Mouse (Mus musculus) ES-Bruce4 (cell line): ENCODE measurements around the gene Sel1l. TPM values are rescaled to one million over a fixed set of nuclear protein-coding genes. Genes with fewer than 3 reads are reported as not detected.

Experiments used
- H3K27ac ChIP-seq: 2 replicates; pipeline ENCODE4 v1.5.1; 2012; ENCODE audit warnings: low read length, inconsistent platforms; ENCODE audit not compliant: insufficient read depth
- H3K27me3 ChIP-seq: 2 replicates; pipeline ENCODE4 v1.6.1; 2012; ENCODE audit warnings: mild to moderate bottlenecking, low read length, inconsistent platforms; ENCODE audit not compliant: control insufficient read depth, poor library complexity, insufficient read depth, severe bottlenecking
- H3K36me3 ChIP-seq: 2 replicates; pipeline ENCODE4 v1.6.1; 2012; ENCODE audit warnings: inconsistent platforms, mild to moderate bottlenecking, low read length, moderate library complexity; ENCODE audit not compliant: control insufficient read depth, poor library complexity, insufficient read depth, severe bottlenecking
- H3K4me1 ChIP-seq: one replicate; pipeline ENCODE4 v1.8.1; 2011; ENCODE audit warnings: low read length; ENCODE audit not compliant: control insufficient read depth, insufficient read depth
- H3K4me3 ChIP-seq: 2 replicates; pipeline ENCODE4 v1.5.1; 2011; ENCODE audit warnings: low read depth, mild to moderate bottlenecking, low read length
- H3K9ac ChIP-seq: 2 replicates; pipeline ENCODE4 v1.6.1; 2012; ENCODE audit warnings: low read depth, mild to moderate bottlenecking, inconsistent platforms; ENCODE audit not compliant: poor library complexity, severe bottlenecking
- H3K9me3 ChIP-seq: replicated peaks from 2 replicates; pipeline ENCODE4 v1.6.1; 2012; ENCODE audit warnings: mild to moderate bottlenecking, low read length, inconsistent platforms; ENCODE audit not compliant: control insufficient read depth, poor library complexity, insufficient read depth, severe bottlenecking
- CTCF ChIP-seq: IDR thresholded peaks from one replicate; pipeline ENCODE4 v1.8.1; 2011; ENCODE audit warnings: low read depth, low read length
- EP300 ChIP-seq: IDR thresholded peaks from 2 replicates; pipeline ENCODE4 v1.6.1; 2011; ENCODE audit warnings: low read depth, low read length; ENCODE audit not compliant: insufficient read depth
- POLR2A ChIP-seq: IDR thresholded peaks from one replicate; pipeline ENCODE4 v1.8.1; 2011; ENCODE audit warnings: low read length; ENCODE audit not compliant: insufficient read depth
- polyA plus RNA-seq: library from polyadenylated mRNA; stranded (reverse); fragments of >200 nt; gene quantifications from 2 replicates; pipeline ENCODE4 v1.2.4, GENCODE M21; 2011; ENCODE audit warnings: low read depth; ENCODE audit not compliant: missing spikeins, insufficient read depth, insufficient read length

Sel1l gene
- polyA plus RNA-seq, 1 experiment: 44.3 TPM

GRCm38 (mm10) chr12:91844542-91844941 is 4.4 kb downstream of the Sel1l start:
- TF ChIP-seq CTCF (no peak), EP300 (no peak), POLR2A (no peak)
- Histone ChIP-seq H3K4me1 (no peaks in the 10 kb centered on the region), H3K9ac (no peak overlapping the region), H3K36me3 (peaks cover 9% of the 10 kb centered on the region; the same call in 1 of the 2 replicates), H3K4me3 (no peak overlapping the region), H3K9me3 (no peaks in the 10 kb centered on the region), H3K27ac (no peak overlapping the region), H3K27me3 (no peaks in the 10 kb centered on the region)

DNA sequence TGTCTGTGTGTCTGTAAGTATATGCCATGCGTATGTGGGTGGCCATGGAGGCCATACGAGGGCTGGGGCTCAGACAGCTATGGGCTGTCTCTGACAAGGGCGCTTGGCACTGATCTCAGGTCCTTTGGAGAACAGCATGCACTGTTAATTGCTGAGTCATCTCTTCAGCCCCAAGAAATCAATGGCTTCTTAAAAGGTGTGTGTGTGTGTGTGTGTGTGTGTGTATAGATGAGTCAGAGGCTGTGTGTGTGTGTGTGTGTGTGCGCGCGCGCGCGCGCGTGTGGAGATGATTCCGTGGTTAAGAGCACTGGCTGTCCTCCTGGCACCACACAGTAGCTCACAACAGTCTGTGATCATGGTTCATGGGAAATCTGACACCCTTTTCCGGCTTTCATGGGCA is 5.1 kb downstream of the Sel1l start:
- no peaks in the 10 kb centered on the region for H3K27me3 ChIP-seq

DNA sequence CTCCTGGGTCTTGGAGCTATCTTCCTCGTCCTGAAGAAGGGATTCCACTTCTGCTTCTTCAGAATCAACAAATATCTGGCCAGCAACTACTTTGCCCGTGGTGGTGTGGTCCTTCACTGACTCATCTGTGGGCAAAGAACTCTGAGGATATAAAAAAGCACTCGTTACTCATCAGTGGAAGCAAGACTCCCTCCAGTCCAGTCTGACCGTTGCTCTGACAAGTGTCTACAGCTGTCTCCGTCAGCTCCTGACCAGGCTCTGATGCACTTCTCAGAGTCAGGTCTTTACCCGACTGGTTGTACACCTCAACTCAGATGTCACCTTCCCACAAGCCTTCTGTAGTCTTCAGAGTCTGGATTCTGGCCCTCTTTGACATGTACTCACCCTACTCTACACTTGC is 7.2 kb downstream of the Sel1l start:
- TF ChIP-seq EP300 (no peak), CTCF (no peak), POLR2A (no peak)
- H3K4me1 ChIP-seq: no peaks in the 10 kb centered on the region
- no peaks in the 10 kb centered on the region for H3K27me3 ChIP-seq
- H3K9ac ChIP-seq: no peak overlapping the region
- no peaks in the 10 kb centered on the region for H3K9me3 ChIP-seq
- H3K36me3 ChIP-seq: peaks cover 11% of the 10 kb centered on the region; the same call in 1 of the 2 replicates
- no peak overlapping the region for H3K27ac ChIP-seq
- H3K4me3 ChIP-seq: no peak overlapping the region

More for the DNA sequence above, 5.1 kb downstream of the Sel1l start:
- H3K4me3 ChIP-seq: no peak overlapping the region
- no peak for TF ChIP-seq POLR2A
- TF ChIP-seq CTCF: no peak
- no peak for TF ChIP-seq EP300
- no peak overlapping the region for H3K27ac ChIP-seq
- H3K36me3 ChIP-seq: peaks cover 9% of the 10 kb centered on the region; the same call in 1 of the 2 replicates
- H3K4me1 ChIP-seq: no peaks in the 10 kb centered on the region
- H3K9ac ChIP-seq: no peak overlapping the region
- no peaks in the 10 kb centered on the region for H3K9me3 ChIP-seq

- TF ChIP-seq CTCF: no peak
- no peak for TF ChIP-seq POLR2A
- TF ChIP-seq EP300: no peak
- Histone ChIP-seq H3K4me1 (no peaks in the 10 kb centered on the region), H3K27me3 (no peaks in the 10 kb centered on the region), H3K36me3 (peaks cover 13% of the 10 kb centered on the region; the same call in 1 of the 2 replicates), H3K27ac (no peak overlapping the region), H3K9ac (no peak overlapping the region), H3K9me3 (no peaks in the 10 kb centered on the region), H3K4me3 (no peak overlapping the region)
Observed at GRCm38 (mm10) chr12:91838261-91838660, 10.7 kb downstream of the Sel1l start.

- no peaks in the 10 kb centered on the region for H3K4me1 ChIP-seq
- peaks cover 16% of the 10 kb centered on the region; the same call in 1 of the 2 replicates for H3K36me3 ChIP-seq
- TF ChIP-seq CTCF: no peak
- TF ChIP-seq EP300: no peak
- TF ChIP-seq POLR2A: no peak
- H3K27me3 ChIP-seq: no peaks in the 10 kb centered on the region
- no peak overlapping the region for H3K27ac ChIP-seq
- H3K9ac ChIP-seq: no peak overlapping the region
- H3K4me3 ChIP-seq: no peak overlapping the region
- no peaks in the 10 kb centered on the region for H3K9me3 ChIP-seq
Observed at GRCm38 (mm10) chr12:91837401-91838065, 11.4 kb downstream of the Sel1l start.

- no peak overlapping the region for H3K27ac ChIP-seq
- peaks cover 10% of the 10 kb centered on the region for H3K36me3 ChIP-seq
- no peak overlapping the region for H3K9ac ChIP-seq
- no peaks in the 10 kb centered on the region for H3K4me1 ChIP-seq
- no peaks in the 10 kb centered on the region for H3K27me3 ChIP-seq
- H3K9me3 ChIP-seq: no peaks in the 10 kb centered on the region
- no peak overlapping the region for H3K4me3 ChIP-seq
- TF ChIP-seq EP300 (no peak), POLR2A (no peak), CTCF (no peak)
Observed at GRCm38 (mm10) chr12:91833939-91834333, 15.0 kb downstream of the Sel1l start.
